ENCODE assay signal across 9 mouse cellular contexts in genomic region chr5:33297164-33297563, GRCm38 (mm10). TPM values are rescaled to one million over a fixed set of nuclear protein-coding genes. Genes with fewer than 3 reads are reported as not detected.
DNase-seq lines count a peak whose midpoint lies in the region; ATAC-seq and TF ChIP-seq lines count a peak whose summit lies in the region.
"Had no signal": no experiment of that assay in that cellular context is flagged by ENCODE, and none has a peak within 500 bp of the region (broad histone marks: within the 10 kb centered on the region; RNA-seq: fewer than 3 reads in every experiment).

No protein-coding gene starts in this region.

- H3K9me3 ChIP-seq in G1E (replicated peaks) = no peaks in the 10 kb centered on the region
- no peaks in the 10 kb centered on the region for H3K9me3 ChIP-seq in hindbrain, embryonic 13.5 days
- H3K9me3 ChIP-seq: limb, embryonic 13.5 days had no signal

- no peak overlapping the region for H3K4me2 ChIP-seq in hindbrain, embryonic 13.5 days
- H3K4me2 ChIP-seq: limb, embryonic 13.5 days had no signal

- intact Hi-C loops in gastrocnemius, adult 2 months (cut with DNase I) = loop anchor here (2.0 kb wide), 1 partner anchor 94 kb away; no protein-coding TSS in a partner anchor

- no peak overlapping the region for H3K27ac ChIP-seq in gastrocnemius, adult 2 months
- H3K27ac ChIP-seq in hindbrain, embryonic 13.5 days = no peak overlapping the region
- H3K27ac ChIP-seq: limb, embryonic 13.5 days had no signal

- DNase-seq in gastrocnemius, adult 2 months = peak; percentile 30
- no peak for DNase-seq in gastrocnemius, adult 8-10 months (ENCODE audit: low spot score in 2 of 2)
- DNase-seq in 416B (ENCODE audit: low read depth) (peak; percentile 54), G1E (ENCODE audit: low spot score) (no peak)
- DNase-seq in kidney, postnatal 36 days = peak; percentile 47 to 72
- DNase-seq in frontal cortex, postnatal 14 days (ENCODE audit: low spot score in 2 of 2) = no peak
- no peak for DNase-seq in gastrocnemius, postnatal 4 days (ENCODE audit: low spot score in 2 of 2)

- TF ChIP-seq CTCF in gastrocnemius, adult 2 months (IDR thresholded peaks at IDR 0.05) = peak; percentile 75
- TF ChIP-seq CTCF in G1E (IDR thresholded peaks at IDR 0.05; ENCODE audit: low read depth, low read length) = 0 out of 2 replicates have a peak, but pooled peaks have one; percentile 26

- peaks cover 42% of the 10 kb centered on the region for H3K27me3 ChIP-seq in G1E (ENCODE audit: insufficient read depth, low read length)
- no peaks in the 10 kb centered on the region for H3K27me3 ChIP-seq in hindbrain, embryonic 13.5 days
- H3K27me3 ChIP-seq: limb, embryonic 13.5 days had no signal

- H3K9ac ChIP-seq in hindbrain, embryonic 13.5 days = no peak overlapping the region
- H3K9ac ChIP-seq: limb, embryonic 13.5 days had no signal

- WGBS in hindbrain, embryonic 13.5 days = 71% methylated on average over 6 of the region's 6 CpGs

- H3K36me3 ChIP-seq in G1E (replicated peaks) = no peaks in the 10 kb centered on the region
- H3K36me3 ChIP-seq in hindbrain, embryonic 13.5 days = no peaks in the 10 kb centered on the region
- H3K36me3 ChIP-seq: limb, embryonic 13.5 days had no signal

- H3K4me3 ChIP-seq in gastrocnemius, adult 2 months = no peak overlapping the region
- H3K4me3 ChIP-seq in G1E (ENCODE audit: low read depth, low read length) = no peak overlapping the region
- H3K4me3 ChIP-seq in hindbrain, embryonic 13.5 days = no peak overlapping the region
- H3K4me3 ChIP-seq: limb, embryonic 13.5 days had no signal

- no peak for ATAC-seq in G1E (ENCODE audit: extremely low read depth, insufficient number of reproducible peaks, low FRiP score, poor library complexity, severe bottlenecking)
- ATAC-seq in hindbrain, embryonic 13.5 days (ENCODE audit: low FRiP score) = no peak

- no peaks in the 10 kb centered on the region; the same call in 1 of the 2 replicates for H3K4me1 ChIP-seq in G1E (ENCODE audit: insufficient read depth, low read depth, low read length)
- H3K4me1 ChIP-seq in hindbrain, embryonic 13.5 days (replicated peaks) = peaks cover 19% of the 10 kb centered on the region

RNA-seq across cellular contexts. Expression of gene Ctbp1, which starts 22.4 kb away (rescaled TPM):
- 100 to 1,000 TPM; 223 to 241 TPM for total RNA-seq in gastrocnemius, adult 2 months (2021)
- total RNA-seq in gastrocnemius, adult 8-10 months (2022) = 100 to 1,000 TPM; 241 to 265 (median 251) TPM
- total RNA-seq in G1E (2014; fragmentation: Nextera tagmentation) = 126 and 164 TPM in 2 replicates
- total RNA-seq in G1E (2017) = 144 and 146 TPM in 2 replicates
- 256 and 297 TPM in 2 replicates for polyA plus RNA-seq in G1E (2012)
- total RNA-seq in gastrocnemius, postnatal 4 days (2021) = 100 to 1,000 TPM; 242 to 244 TPM
- polyA plus RNA-seq in hindbrain, embryonic 13.5 days (2015; fragmentation: Nextera tagmentation; extraction: Ambion mirVana) = 503 and 515 TPM in 2 replicates

RNA-seq across cellular contexts. Expression of gene Maea, which starts 38.1 kb away (rescaled TPM):
- total RNA-seq in gastrocnemius, adult 2 months (2021) = 10 to 100 TPM; 56.1 to 64.5 TPM
- 10 to 100 TPM; 60.6 to 66.4 (median 64.5) TPM for total RNA-seq in gastrocnemius, adult 8-10 months (2022)
- total RNA-seq in G1E (2014; fragmentation: Nextera tagmentation) (41.7 and 42.7 TPM in 2 replicates), G1E (2017) (264 and 288 TPM in 2 replicates)
- 73.0 and 106 TPM in 2 replicates for polyA plus RNA-seq in G1E (2012)
- total RNA-seq in gastrocnemius, postnatal 4 days (2021) = 100 to 1,000 TPM; 109 to 112 TPM
- polyA plus RNA-seq in hindbrain, embryonic 13.5 days (2015; fragmentation: Nextera tagmentation; extraction: Ambion mirVana) = 122 and 123 TPM in 2 replicates

Comparison
In these comparisons a context has a peak if more than half of its experiments do, and no peak if none do; other contexts are left out.
1. DNase-seq: peak in gastrocnemius, adult 2 months (single experiment), 416B (single experiment) and kidney, postnatal 36 days (2 of 2); none in gastrocnemius, adult 8-10 months (0 of 2), G1E (single experiment), frontal cortex, postnatal 14 days (0 of 2) and gastrocnemius, postnatal 4 days (0 of 2).